Mouse (Mus musculus) T-helper 17 cell (primary cell): ENCODE data around the gene 3830406C13Rik.

Source experiments
- in situ Hi-C, 2 experiments: fragments of 300-600 bp; cut with MboI, MseI; formaldehyde crosslinking; loops; 1 replicate in 1 of 2; 2 replicates in 1 of 2; pipeline ENCODE4 v1.15.1; 2025; ENCODE audit warnings: high pct_unique_total_duplicates in 2 of 2

Gene 3830406C13Rik

DNA sequence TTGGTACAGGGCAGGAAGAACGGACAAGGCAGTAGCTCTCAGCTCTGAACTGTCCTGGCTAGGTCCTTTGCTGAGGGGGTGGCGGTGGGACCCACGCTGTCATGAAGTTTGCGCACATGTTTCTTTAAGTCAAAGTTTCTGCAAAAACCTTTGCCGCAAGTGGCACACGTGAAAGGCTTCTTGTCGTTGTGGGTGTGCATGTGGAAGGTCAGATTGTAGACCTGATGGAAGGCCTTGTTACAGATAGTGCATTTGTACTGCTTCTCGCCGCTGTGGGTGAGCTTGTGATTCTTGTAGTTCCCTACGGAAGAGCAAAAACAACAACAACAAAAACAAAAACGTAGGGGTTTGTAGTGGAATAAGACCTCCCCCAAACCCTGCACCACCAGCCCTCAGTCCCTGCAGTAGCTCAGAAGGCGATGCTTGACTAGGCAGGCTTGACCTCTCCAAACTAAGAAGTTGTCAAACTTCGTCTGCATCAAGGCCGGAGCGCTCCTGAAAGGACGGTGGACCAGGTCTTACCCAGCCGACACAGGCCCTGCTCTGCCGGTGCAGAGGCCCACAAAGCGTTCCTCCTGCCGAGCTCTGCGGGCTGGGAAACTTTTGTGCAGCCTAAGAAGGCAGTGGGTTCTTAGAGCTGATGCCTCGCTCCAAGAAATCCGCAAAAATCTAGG is 58.6 kb downstream of the 3830406C13Rik start:
- in situ Hi-C loops, result no loop called here

DNA sequence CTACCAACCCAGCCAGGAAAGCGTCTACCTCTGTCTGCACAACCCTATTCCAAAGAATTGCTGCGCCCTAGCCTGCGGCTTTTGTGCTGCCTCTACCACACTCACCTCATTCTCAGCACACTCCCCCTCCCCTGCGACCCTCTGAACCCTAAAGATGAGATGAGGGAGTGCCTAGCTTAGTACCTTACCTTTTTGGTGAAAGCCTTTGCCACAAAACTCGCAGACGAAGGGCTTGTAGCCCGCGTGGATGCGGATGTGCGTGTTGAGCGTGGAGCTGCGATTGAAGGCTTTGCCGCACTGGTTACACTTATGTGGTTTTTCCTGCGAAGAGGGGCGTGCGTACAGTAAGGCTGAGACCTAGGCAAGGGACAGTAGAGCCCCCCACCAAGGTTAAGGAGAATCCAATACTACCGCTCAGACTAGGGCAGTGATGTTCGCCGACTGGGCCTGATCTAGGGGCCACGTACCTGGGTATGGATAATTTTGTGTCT is 59.5 kb downstream of the 3830406C13Rik start:
- in situ Hi-C loops, result no loop called here

DNA sequence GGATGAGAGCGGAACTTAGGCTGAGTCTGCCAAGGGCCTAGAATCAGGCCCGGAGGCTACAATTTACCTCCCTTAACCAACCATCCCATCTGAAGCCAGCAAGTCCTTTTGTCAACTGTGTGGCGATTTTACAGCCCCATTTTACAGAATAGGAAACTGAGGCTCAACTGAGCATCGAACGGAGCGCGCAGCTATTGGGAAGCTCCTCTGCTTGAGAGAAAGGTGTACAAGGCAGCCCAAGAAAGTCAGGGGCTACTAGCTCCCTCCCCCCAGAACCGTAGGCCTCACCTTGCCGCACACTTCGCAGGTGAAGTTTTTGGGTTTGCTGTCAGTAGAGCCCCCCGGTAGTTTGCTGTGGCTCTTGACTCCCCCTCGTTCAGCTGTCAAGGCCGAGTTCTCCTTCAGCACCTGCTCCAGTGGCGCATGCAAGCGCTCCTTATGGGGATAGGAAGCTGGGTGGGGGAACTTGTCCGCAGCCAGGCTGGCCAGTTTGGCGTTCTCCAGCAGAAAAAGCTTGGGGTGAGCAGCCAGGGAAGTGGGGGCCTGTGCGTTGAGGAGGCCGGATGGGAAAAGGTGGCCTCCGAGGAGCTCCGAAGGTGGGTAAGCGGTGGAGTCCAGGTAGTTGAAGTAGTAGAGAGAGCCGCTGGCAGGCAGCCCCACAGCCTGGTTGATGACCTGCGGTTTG is 60.2 kb downstream of the 3830406C13Rik start:
- in situ Hi-C loops, result no loop called here

DNA sequence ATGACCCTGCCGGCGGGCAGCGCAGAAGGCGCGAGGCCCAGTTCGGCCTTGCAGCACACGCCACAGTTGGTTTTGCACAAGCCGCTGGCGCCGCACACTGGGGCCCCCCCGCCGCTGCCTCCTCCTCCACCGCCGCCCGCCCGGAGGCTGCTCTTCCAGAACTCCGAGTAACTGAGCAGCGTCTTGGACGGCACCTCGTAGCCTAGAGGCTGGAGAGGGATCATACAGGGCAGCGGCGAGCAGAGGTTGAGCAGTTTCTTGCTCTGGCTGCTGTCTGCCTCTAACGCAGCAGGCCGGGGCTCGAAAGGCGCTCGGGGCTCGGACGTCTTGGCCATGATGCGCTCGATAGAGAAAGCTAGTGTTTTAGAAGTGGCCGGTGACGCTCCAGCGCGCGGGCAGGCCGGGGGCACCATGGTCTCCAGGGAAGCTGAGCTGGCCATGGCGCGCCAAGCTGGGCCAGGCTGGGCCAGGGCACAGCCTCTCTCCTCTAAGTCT is 60.8 kb downstream of the 3830406C13Rik start:
- in situ Hi-C loops, result no loop called here

DNA sequence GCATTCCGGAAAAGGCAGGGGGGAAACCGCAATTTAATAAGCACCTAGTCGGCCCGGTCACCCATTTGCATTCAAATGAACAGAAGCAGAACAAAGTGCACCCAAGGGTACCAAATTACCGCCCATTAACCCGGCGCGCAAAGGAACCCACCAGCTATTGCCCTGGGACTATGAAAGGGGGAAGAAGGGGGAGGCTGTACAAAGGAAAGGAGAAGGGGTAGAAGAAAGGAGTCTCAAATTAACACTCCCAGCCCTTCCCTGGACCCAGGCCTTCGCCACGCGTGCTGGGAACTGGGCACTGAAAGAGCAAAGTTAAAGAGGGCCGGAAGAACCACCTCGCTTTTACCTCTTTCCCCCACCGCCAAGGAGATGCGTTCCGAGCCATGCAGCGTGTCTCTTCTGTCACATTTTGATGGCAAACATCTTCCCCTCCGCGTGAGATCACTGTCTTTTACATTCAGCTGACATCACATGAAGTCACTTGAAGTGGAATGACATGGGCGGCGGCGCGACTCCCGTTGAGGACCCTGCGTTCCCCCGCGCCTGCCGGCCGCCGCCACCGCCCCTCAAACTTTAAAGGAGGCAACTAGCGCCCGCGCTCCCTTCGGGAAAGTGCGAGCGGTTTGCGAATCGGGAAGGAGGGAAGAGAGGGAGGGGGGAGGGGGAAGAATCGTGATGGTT is 61.4 kb downstream of the 3830406C13Rik start:
- in situ Hi-C loops, result no loop called here

DNA sequence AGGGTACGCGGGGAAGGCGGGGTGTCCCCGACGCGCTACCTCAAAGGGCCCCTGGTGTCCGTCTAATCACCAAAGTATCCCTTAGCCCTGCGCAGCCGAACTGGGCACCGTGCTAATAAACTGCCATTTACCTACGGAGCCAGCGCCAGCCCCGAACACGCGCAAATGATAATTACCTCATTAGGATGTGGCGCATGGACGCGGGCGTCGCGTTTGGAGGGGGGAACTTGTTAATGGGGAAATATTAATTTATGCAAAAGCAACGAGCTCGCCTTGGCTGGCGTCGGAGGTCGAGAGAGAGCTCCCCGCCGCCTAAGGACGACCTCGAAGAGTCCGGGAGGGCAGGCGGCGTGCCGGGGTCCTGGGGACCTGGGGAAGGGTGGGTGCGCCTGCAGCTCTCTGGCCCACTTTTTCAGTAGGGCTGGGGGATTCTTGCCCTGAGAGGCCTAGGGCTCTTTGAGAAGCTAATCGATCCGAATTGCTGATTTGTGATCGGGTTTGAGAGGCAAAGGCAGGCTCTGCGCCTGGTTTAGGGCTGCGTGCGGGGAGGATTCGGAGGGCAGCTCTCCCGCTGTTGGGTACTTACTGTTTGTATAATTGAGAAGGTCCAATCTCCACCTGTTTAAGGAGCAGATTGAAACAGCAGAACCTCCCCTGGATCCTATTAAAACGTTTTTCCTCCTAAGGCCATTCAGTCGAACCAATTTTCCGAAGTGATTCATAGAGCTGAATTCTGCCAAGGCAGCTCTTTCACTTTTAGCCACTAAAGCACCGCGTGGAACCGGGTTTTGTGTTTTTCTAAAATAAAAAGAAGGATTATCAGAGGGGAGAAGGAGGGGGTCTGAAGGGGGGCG is 62.3 kb downstream of the 3830406C13Rik start:
- in situ Hi-C loops, result no loop called here

DNA sequence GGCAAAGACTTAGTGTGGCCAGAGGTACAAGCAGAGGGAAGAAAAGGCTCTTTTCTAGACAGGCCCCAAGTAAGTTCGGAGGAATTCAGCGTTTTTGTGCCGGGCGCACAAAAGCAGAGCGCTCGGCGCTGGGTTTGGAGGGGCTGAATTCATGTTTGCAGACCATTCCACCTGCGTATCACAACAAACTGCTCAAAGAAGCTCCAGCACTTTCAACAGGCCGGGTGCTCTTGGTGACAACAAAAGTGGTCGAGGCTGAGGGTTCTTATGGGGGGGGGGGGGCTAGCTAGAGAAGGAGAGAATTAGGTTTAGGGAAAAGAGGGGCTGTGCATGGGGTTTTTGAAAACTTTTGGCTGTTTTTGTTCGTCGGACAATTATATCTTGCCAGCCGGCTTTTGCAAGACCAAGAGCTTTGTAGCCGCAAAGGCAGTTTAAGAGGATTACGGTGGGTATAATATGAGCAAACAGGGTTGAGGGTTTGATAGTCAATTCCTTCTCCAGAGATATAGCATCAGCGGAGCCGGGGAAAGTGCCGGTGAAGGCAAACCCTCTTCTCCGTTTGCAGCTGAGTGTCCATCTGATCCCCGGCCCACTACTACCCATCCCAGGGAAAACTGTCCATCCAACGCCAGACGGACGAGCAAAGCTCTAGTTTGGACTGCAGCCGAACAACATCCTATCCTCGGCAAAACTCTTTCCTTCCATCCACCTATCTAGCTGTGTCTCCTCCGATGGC is 63.1 kb downstream of the 3830406C13Rik start:
- in situ Hi-C loops, result no loop called here

DNA sequence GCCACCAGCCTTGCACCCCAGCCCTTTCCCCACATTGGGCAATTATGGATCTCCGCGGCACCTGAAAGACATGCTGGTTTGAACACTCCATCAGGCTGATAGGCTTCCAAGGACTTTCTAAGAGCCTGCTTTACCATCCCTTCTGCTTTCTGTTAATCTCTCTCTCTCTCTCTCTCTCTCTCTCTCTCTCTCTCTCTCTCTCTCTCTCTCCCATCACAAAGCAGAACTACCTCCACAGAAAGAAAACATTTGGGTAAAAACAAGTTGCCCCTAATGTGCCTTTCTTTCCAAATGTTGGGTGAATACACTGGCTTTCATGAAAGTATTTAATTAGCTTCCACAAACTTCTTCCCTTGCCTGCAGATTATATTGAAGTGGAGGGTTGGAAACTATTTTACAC is 64.1 kb downstream of the 3830406C13Rik start, which contains the start of gene Fezf2:
TSS of gene Fezf2 (minus strand) at position 101 of the 400 bp plus-strand sequence.
- in situ Hi-C loops, result no loop called here

DNA sequence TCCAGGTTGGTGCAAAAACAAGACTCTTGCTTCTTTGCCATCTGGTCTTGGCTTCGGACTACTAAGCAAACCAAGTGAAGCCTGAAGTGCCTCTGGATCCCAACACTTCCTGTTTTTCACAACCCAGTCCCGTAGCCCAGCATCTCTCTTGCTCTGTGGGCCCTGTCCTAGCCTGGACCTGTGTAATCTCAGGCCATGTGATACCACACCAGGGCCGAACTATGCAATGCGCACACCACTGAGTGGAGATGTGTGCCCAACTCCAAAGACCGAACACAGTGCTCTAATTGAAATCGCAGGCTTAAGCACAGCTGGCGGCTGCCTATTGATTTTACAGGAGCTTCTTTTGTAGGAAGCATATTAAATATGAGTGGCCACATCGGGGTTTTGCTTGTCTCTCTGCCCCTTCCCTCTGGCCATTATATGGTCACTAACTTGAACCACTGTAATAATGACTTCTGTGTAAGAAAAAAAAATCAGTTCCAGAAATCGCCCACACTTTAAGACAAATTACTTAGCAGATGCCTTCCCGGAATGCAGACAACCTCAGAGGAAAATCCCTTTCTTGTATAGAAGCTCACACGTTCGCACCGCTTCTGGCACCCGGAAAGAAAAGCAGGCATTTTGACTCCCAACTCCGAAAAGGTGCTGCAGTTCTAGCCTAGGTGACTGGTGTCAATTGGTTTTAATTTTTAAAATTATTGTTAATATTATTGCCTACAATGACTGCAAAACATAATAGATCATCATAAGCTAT is 65.5 kb downstream of the 3830406C13Rik start:
- in situ Hi-C loops, result no loop called here

DNA sequence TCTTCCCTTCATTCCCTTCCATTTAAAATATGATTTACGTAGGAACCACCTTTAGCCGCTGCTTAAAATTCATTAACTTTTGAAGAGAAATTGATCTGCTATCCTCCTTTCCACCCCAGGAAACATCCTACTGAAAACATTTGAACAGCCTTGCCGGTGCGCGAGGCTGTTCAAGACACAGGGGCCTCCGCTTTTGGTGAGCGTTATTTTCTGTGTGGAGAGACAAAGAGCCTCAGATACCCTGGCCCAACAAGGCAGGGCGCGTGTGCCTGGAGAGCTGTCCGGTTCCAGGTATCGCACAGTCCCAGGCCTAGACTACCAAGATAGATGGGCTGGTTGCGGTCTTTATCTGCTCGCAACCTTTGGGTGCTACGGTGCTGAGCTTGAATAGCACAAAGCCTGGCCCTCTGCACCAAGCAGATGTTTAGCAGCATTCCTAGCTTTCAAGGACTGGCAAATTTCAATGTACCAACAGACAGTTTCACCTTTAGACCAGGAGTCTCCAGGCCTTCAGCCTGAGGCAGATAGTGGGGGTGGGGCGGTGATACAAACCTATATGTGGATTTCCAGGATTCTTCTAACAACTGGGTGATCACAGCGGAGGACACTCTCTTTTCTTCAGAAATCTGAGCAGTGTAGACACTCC is 66.4 kb downstream of the 3830406C13Rik start:
- in situ Hi-C loops, result no loop called here
